Mouse (Mus musculus) ovary, postnatal 10 days (tissue): ENCODE data around the gene Epha3.

ENCODE experiments used
- DNase-seq: peaks from one replicate; pipeline ENCODE4 v3.0.0; 2022; ENCODE audit warnings: low spot score

The Epha3 gene

GRCm38 (mm10) chr16:63500975-63501393 is 363.0 kb downstream of the Epha3 start:
- DNase-seq = no peak
